Mouse (Mus musculus) kidney, adult 9 months (tissue): ENCODE data around the gene Gm47985.

ENCODE experiments used
- DNase-seq: peaks from one replicate; pipeline ENCODE4 v3.0.0; 2022

Gm47985 gene

DNA sequence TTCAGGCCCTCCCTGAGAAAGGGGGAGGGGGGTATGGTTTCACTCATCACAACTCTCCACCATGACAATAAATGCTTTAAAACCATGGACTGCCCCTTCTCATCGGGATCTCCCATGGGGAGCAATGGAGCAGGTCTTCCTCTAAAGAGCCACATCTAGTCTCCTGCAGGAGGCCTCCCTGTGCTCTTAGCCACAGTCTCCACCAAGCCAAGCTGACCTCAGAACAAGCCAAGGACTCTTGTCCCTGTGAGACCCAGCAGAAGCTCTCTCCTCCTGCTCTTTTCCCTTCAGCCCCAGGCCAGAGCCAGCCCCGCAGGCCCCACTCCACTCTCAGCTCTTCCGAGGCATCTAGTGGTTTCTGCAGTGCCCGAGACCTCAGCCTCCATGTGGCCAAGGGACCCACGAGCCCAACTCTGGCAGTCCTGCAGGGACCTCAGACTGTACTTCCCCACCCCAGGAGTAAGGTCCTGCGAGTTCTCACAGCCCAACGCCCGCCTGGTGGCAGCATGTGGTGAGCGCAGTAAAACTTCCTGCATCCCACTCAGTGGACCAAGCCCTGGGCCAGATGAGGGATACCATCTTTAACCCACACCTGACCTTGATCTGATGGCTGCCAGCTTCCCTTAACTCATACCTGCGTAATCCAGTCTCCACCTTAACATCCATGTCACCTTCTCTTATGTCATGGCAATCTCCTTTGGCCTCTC, 40.4 kb downstream of the Gm47985 start:
- DNase-seq: no peak

DNA sequence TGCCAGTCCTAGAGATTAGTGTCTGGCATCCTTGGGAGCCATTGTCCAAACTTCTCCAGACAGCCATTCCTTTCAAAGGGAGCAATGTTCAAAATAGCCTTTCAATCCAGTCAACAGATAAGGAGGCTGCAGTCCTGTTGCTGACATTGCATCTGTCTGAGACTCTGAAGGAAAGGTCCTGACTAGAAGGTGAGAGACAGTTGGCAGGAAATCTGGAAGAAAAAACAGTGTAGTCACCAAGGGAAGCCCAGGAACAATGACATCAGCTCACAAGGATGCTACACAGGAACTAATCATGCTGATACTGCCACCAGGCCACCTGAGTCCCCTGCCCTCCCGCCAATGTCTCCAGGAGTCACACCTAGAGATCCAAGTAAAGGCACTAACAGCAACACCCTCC, 41.0 kb downstream of the Gm47985 start:
- no peak for DNase-seq

DNA sequence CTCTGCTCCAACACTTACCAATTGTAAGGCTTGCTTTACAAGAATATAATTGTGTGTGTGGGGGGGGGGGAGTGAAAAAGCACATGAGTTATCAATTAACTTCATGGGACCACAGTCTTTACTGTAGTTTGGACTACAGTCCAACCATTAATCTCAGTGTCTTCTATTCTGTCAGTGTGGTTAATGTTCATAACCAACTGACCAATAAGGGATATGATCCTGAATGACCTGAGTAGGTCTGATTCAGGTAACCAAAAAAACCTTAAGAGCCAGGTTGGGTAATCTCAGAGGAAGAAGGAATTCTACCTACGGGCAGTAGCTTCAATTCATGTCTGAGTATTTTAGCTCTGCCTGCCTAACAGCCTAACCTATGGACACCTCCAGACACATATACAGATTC, 42.2 kb downstream of the Gm47985 start:
- peak; percentile 71 for DNase-seq

GRCm38 (mm10) chr1:151227506-151227905, 45.2 kb downstream of the Gm47985 start:
- no peak for DNase-seq

GRCm38 (mm10) chr1:151228320-151228989, 46.1 kb downstream of the Gm47985 start:
- peak; percentile 31 for DNase-seq

- DNase-seq: peak; percentile 62
Observed at GRCm38 (mm10) chr1:151232346-151232745, 50.0 kb downstream of the Gm47985 start.

DNA sequence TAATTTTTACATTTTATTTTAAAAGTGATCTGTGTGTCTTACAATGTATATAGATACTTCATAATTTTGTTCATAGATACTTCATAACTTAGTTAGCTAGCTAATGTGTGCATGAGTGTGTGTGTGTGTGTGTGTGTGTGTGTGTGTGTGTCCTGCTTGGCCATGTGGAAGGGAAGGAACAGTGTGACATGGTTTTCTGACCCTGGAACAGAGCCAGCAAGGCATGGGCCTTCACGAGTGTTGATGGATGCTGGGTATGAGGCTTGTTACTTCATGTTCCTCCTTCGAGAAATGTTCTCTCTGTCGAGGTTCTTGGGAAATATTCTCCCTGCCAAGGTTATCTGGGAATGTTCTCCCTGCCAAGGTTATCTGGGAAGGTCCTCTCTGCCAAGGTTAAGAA, 51.4 kb downstream of the Gm47985 start:
- DNase-seq: no peak
